Mouse (Mus musculus): ENCODE measurements around the gene Dhfr.
"Not testable (repeated sequence)": the region's sequence is repeated elsewhere in the genome, so short reads cannot be mapped to it uniquely, and the experiment has no call there.

Gene Dhfr

GRCm38 (mm10) chr13:92354456-92355271 is at the start of gene Dhfr, which contains the start of gene Msh3:
TSS of gene Dhfr (plus strand) at chr13:92354726.
TSS of gene Msh3 (minus strand) at chr13:92355003.
- peak; percentile 81 for DNase-seq (ENCODE audit: extremely low spot score, low read depth, low spot score)

GRCm38 (mm10) chr13:92305680-92306079 is 48.8 kb upstream of the Dhfr start, which contains the start of gene Gm20379:
TSS of gene Gm20379 (plus strand) at chr13:92305980.
- no peak for DNase-seq (ENCODE audit: extremely low spot score, low read depth, low spot score)

DNA sequence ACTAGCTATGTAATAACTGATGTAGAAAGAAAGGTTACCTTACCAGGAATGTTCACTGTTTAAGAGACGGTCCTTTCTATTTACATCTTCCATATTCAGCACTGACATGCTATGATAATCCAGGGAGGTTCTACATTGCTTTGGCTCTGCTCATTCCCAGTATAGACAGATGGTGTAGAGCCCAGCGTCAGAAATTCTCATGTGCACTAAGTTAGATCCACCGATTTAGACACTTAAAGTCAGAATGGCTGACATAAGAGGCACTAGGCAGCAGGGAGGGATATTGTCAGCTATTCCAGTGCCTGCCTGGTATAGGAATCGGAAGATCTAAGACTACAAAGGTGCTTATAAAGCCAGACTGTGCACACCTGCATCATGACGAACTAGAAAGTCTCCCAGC is 39.9 kb upstream of the Dhfr start:
- DNase-seq (ENCODE audit: extremely low spot score, low read depth, low spot score), result no peak

DNA sequence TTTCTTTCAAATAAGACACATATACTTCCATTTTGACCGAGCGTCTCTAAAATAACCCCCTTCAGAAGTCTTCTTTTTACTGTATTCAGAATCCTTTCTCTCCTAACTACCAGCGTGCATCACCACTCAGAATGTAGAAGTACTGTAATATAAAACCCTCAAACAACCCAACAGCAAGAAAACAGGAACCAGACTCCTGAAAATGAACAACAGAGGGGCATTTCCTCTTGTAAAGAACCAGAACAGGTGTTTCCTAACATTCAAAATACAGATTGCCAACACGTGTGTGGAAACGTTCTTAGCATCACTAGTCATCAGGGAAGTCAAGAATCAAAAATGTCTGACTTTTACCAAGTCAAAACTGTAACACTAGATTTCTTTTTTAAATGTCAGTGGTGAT is 33.8 kb upstream of the Dhfr start:
- DNase-seq (ENCODE audit: extremely low spot score, low read depth, low spot score), result no peak

DNA sequence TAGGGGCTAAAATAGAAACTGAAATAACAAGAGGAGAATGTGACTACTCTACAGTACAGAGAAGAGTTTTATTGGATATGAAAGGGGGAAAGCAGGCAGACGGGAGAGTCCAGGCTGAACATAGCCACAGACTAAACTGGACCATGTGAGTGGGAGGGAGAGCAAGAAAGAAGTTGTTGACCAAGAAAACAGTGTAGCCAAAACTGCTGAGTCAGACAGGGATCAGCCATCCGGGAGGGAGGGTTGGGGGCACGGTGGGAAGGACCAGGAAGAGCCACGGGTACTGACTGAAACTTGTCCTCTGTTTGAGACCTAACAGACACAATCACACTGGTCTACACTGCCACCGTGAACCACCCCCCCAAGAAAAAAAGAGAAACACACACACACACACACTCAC is 28.5 kb upstream of the Dhfr start:
- DNase-seq (ENCODE audit: extremely low spot score, low read depth, low spot score), result no peak

- no peak for DNase-seq (ENCODE audit: extremely low spot score, low read depth, low spot score)
These were observed 26.5 kb upstream of the Dhfr start for GRCm38 (mm10) chr13:92328000-92328399.

DNA sequence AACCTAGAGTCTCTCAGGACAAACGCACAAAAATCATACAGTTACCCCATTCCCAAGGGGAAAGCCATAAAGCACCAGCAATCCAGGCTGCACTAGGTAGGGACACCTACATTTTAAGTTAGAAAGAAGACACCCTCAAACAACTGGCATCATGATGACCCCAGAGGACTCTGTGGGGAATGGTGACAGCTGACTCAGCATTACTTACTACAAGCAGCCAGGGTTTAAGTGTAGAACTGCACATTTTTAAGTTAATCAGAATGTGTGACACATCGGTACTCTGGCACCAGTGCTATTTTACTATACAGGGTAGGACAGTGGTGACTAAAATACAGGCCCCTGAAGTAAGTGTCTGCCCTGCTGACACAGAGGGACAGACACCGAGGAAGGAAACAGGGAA is 23.9 kb upstream of the Dhfr start:
- DNase-seq (ENCODE audit: extremely low spot score, low read depth, low spot score), result no peak

DNA sequence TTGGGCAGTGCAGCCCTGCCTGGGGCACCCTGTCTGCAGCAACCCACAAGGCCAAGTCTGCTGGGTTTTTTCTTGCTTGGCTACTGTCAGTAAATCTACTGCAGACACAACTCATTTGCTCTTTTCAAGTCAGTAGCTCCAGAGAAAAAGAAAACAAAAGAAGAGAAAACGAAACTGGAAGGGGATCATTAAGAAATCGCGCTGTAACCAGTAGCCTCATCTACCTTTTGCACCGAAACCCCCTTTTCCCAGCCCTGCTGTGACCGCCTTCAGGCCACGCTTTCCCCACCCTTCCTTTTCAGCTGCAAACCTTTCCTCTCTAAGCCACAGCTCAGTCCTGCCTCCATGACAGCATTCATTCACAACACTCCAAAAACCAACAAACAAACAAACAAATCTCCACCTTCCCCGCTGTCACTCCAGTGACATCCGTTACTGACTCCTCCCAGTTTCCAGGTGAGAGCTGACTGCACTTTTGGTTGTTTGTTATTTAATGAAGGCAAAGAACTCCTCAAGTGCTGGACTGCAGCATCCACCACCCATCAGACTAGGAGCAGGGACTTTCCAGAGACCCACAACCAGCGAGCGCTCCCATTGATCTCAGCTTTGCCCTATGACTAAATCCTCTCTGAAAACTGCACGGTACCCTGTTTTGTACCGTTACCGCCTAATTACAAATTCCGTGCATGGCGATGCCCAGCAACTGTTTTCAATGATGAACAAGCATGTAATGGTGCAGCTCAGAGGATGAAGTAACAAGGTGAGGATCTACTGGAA is 22.2 kb upstream of the Dhfr start:
- DNase-seq (ENCODE audit: extremely low spot score, low read depth, low spot score), result no peak

DNA sequence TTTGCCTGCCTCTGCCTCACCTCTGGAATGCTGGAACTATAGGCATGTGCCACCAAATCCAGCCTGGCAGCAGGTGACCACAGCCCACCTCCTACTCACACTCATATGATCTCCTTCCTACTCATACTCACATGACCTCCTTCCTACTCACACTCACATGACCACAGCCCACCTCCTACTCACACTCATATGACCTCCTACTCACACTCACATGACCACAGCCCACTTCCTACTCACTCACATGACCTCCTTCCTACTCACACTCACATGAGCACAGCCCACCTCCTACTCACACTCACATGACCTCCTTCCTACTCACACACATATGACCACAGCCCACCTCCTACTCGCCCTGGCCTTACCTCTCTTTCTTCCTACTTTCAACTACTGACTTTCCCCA is 17.7 kb upstream of the Dhfr start:
- DNase-seq (ENCODE audit: extremely low spot score, low read depth, low spot score), result no peak

DNA sequence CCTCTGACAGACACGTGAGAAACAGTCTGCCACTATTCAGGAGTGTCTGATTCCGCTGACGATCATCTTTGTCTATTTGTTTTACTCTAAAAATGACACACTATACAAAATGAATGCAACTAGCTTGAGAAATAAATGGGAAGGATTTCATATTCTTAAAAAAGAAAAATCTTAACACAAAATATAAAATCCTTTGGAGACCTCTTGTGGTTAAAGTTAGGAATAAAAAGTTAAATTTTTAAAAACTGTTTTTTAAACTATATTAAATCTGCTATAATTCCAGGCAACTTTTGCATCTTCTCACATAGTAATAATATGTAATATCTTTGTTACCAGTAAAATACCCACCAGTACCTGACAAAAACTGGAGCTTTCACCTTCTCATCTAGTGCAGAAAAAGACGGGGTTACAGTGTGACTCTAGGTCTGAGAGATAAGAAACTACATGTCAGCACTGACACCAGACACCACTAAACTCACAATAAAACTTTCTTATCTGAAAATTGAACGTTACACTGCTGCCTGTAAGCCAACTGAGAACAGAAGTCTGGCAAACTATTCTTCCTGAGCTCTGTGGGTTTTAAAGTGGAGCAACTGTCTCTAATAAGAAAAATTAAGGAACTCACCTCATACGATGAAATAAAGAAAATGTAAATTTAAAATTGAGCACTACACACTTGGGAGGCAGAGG is 16.6 kb upstream of the Dhfr start:
- DNase-seq (ENCODE audit: extremely low spot score, low read depth, low spot score), result no peak

DNA sequence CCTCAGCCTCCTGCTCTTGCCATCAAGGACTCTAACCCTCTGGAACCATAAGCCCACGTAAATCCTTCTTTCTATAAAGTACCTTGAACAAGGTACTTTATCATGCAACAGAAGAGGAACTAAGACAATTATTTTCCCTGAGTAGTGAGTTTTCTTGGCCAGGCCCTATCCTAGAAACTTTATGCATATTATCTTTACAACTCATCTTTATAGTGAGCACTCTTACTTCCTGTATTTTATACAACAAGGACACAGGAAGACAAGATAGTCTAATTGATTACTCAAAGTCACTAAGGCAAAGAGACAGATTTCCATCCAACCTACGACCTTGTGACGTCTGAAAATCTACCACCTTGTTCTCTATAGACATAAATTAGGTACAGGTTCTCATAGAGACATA is 14.7 kb upstream of the Dhfr start:
- no peak for DNase-seq (ENCODE audit: extremely low spot score, low read depth, low spot score)

DNA sequence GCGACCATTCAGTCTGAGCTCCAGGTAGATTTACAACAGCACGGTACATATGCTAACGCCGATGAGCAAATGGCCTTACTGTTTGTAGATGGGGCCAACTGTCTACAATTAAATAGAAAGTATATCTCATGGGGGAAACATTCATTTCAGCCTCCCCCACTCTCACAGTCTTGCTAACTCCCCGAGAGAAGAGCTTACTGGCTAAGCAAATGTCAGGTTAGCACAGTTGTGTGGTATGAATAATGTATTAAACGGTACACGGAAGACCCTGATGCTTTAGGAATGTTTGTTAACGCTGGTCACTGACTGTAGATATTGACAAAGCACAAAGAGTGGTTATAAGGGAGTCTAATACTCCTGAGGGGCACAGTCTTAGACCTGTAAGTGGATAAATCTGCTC is 10.5 kb upstream of the Dhfr start:
- DNase-seq (ENCODE audit: extremely low spot score, low read depth, low spot score), result no peak

DNA sequence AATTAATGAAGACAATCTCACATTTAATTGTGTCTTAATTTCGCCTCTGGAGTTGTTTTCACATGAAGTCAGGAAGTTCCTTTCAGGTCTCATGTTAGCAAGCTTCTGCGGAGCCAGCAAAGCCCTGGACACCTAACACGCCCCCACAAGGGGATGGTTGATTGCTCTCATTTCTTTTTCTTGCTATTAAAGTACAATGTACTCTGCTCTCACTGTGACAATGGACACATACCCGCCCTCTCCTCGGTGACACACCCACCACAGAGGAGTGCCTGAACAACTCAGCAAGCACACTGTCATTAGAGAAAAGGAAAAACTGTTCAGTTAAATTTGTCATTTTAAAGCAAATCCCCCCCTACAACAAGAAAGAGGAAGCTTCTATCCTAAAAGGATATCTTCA is 8.2 kb upstream of the Dhfr start:
- DNase-seq (ENCODE audit: extremely low spot score, low read depth, low spot score), result no peak

GRCm38 (mm10) chr13:92351100-92351499 is 3.4 kb upstream of the Dhfr start:
- no peak for DNase-seq (ENCODE audit: extremely low spot score, low read depth, low spot score)

- no peak for DNase-seq (ENCODE audit: extremely low spot score, low read depth, low spot score)
These were observed 570 bp upstream of the Dhfr start for GRCm38 (mm10) chr13:92353956-92354355.

DNA sequence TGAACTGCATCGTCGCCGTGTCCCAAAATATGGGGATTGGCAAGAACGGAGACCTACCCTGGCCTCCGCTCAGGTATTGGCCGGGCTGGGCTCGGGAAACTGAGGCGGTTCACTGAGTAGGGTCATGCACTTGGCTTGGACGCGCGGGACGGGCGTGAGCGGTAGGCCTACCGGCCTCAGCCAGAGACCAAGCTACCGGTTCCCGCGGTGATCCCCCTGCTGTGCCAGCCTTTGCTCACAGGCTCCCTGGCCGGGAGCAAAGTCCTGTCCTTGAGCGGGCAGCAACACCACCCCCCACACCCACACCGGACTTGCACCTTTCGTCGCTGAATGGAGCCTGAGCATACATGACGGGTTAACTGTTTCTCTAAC is 732 bp downstream of the Dhfr start:
- DNase-seq (ENCODE audit: extremely low spot score, low read depth, low spot score), result no peak

GRCm38 (mm10) chr13:92356376-92356775 is 1.9 kb downstream of the Dhfr start:
- DNase-seq (ENCODE audit: extremely low spot score, low read depth, low spot score), result no peak

GRCm38 (mm10) chr13:92357644-92358043 is 3.1 kb downstream of the Dhfr start:
- no peak for DNase-seq (ENCODE audit: extremely low spot score, low read depth, low spot score)

- DNase-seq (ENCODE audit: extremely low spot score, low read depth, low spot score), result no peak
These were observed 7.1 kb downstream of the Dhfr start for GRCm38 (mm10) chr13:92361609-92362008.

- no peak for DNase-seq (ENCODE audit: extremely low spot score, low read depth, low spot score)
These were observed 10.8 kb downstream of the Dhfr start for GRCm38 (mm10) chr13:92365312-92365711.

DNA sequence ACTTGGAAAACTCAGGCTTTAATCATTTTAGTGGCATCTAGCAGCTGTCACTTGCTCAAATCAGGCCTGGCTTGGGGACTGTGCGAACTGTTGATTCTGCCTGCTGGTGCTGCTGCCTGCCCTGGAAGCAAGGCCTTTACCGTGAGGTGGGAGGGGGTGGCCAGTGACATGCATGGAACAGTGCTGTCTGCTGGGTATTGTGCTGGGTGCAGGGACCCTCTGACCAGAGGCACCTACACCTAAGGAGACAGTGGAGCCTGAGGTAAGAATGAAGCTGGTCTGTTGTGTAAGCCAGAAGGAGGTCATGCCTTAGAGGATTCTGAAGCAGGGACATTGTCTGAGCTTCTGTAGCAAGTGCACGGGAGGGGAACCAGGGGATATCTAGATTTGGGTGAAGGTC is 16.3 kb downstream of the Dhfr start:
- no peak for DNase-seq (ENCODE audit: extremely low spot score, low read depth, low spot score)

- not testable (repeated sequence) for DNase-seq (ENCODE audit: extremely low spot score, low read depth, low spot score)
These were observed 16.9 kb downstream of the Dhfr start for GRCm38 (mm10) chr13:92371466-92371865.
